Mouse (Mus musculus): ENCODE measurements at regions not wholly inside any gene's neighbourhood (a gene's known extent, or its start where the extent isn't known, plus 50 kb on each side); places are given as distances from the start of the nearest gene placed in this dataset.

DNA sequence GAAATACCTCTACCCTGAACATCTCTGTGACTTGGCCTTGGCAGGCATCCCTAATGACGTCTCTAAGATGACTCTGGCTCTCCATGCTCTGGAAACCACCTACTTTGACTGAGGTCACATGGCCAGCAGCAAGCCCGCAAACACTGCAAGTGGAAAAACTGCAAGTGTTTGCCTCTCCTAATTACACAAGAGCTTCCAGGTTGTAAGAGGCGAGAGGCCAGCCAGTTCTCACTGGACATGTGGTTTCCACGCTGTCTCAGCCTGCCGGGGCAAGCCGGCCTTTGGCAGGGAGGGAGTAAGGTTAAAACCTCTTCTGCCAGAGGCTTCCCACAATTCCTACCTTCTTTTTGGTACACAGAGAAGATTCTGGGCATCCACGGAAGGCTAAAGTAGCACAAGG, 79.9 kb upstream of the Lrig1 start:
- TF ChIP-seq CTCF (IDR thresholded peaks at IDR 0.05; ENCODE audit: extremely low read depth, insufficient read depth, low read length) (no peak), POLR2A (IDR thresholded peaks at IDR 0.05; ENCODE audit: extremely low read depth, insufficient read depth, low read length) (no peak)

Measured in cortical plate, adult 2 months (tissue).